Mouse (Mus musculus) bone marrow, adult 2 months (tissue): Measurements from ENCODE around the gene Ttc23.

Source experiments
- CTCF ChIP-seq: fragments of 200-500 bp; IDR thresholded peaks from 2 replicates; pipeline ENCODE4 v1.5.1; 2011; ENCODE audit warnings: low read length, control low read depth; ENCODE audit not compliant: control insufficient read depth, insufficient read depth
- POLR2A ChIP-seq: fragments of 200-500 bp; IDR thresholded peaks from 2 replicates; pipeline ENCODE4 v1.6.1; 2011; ENCODE audit warnings: low read depth, mild to moderate bottlenecking, control low read depth, low read length, borderline replicate concordance; ENCODE audit not compliant: control insufficient read depth

- TF ChIP-seq CTCF (no peak), POLR2A (no peak)
These were observed 52.1 kb downstream of the Ttc23 start for GRCm38 (mm10) chr7:67699301-67699700.
